Mouse (Mus musculus) intestine, postnatal 0 days (tissue): ENCODE measurements around the gene Usp19. TPM values are rescaled to one million over a fixed set of nuclear protein-coding genes. Genes with fewer than 3 reads are reported as not detected.

Source experiments
- ATAC-seq: fragments of 200-750 bp; cut with Nextera tagmentation; 2 replicates; pipeline ENCODE4 v1.8.0; 2017; ENCODE audit warnings: mild to moderate bottlenecking, moderate TSS enrichment, moderate library complexity
- H3K27ac ChIP-seq: fragments of 300-500 bp; sonication (generic); 2 replicates; pipeline ENCODE4 v1.5.1; 2014; ENCODE audit warnings: mild to moderate bottlenecking, low read depth, low read length, moderate library complexity
- H3K27me3 ChIP-seq: fragments of 300-500 bp; sonication (generic); replicated peaks from 2 replicates; pipeline ENCODE4 v1.6.1; 2014; ENCODE audit warnings: low read length, mixed read lengths; ENCODE audit not compliant: control insufficient read depth, insufficient read depth
- H3K36me3 ChIP-seq: fragments of 300-500 bp; sonication (generic); 2 replicates; pipeline ENCODE4 v1.6.1; 2014; ENCODE audit warnings: mild to moderate bottlenecking, moderate library complexity; ENCODE audit not compliant: control insufficient read depth, insufficient read depth
- H3K4me1 ChIP-seq: fragments of 300-500 bp; sonication (generic); replicated peaks from 2 replicates; pipeline ENCODE4 v1.6.1; 2014; ENCODE audit warnings: antibody characterized with exemption, low read length, mixed read lengths; ENCODE audit not compliant: control insufficient read depth, insufficient read depth
- H3K4me2 ChIP-seq: fragments of 300-500 bp; sonication (generic); replicated peaks from 2 replicates; pipeline ENCODE4 v1.6.1; 2014; ENCODE audit warnings: low read depth, mild to moderate bottlenecking, moderate library complexity
- H3K4me3 ChIP-seq: fragments of 300-500 bp; sonication (generic); 2 replicates; pipeline ENCODE4 v1.5.1; 2014; ENCODE audit warnings: low read depth, low read length
- H3K9ac ChIP-seq: fragments of 300-500 bp; sonication (generic); 2 replicates; pipeline ENCODE4 v1.6.1; 2014; ENCODE audit warnings: mild to moderate bottlenecking, low read depth, low read length
- H3K9me3 ChIP-seq: fragments of 300-500 bp; sonication (generic); 2 replicates; pipeline ENCODE4 v1.6.1; 2016; ENCODE audit warnings: mixed run types; ENCODE audit not compliant: control insufficient read depth
- CTCF ChIP-seq: sonication (generic); IDR thresholded peaks from 2 replicates; pipeline ENCODE4 v1.5.1; 2016; ENCODE audit warnings: low read depth, mild to moderate bottlenecking, control low read depth, antibody characterized with exemption, moderate library complexity
- WGBS: fragments of 180-500 bp; shearing (Covaris S2); extraction: QIAGEN DNeasy Blood & Tissue Kit; methylation state at CpG from one replicate; pipeline ENCODE4 v1.1.7; 2014; 5-methylcytosine and 5-hydroxymethylcytosine counted together
- polyA plus RNA-seq: library from polyadenylated mRNA; unstranded; fragments of >200 nt; fragmentation: Nextera tagmentation; extraction: Ambion mirVana; gene quantifications from 2 replicates; pipeline ENCODE4 v1.2.1, GENCODE M21; 2015

Gene Usp19
- polyA plus RNA-seq: 17.2 and 17.6 TPM in 2 replicates

DNA sequence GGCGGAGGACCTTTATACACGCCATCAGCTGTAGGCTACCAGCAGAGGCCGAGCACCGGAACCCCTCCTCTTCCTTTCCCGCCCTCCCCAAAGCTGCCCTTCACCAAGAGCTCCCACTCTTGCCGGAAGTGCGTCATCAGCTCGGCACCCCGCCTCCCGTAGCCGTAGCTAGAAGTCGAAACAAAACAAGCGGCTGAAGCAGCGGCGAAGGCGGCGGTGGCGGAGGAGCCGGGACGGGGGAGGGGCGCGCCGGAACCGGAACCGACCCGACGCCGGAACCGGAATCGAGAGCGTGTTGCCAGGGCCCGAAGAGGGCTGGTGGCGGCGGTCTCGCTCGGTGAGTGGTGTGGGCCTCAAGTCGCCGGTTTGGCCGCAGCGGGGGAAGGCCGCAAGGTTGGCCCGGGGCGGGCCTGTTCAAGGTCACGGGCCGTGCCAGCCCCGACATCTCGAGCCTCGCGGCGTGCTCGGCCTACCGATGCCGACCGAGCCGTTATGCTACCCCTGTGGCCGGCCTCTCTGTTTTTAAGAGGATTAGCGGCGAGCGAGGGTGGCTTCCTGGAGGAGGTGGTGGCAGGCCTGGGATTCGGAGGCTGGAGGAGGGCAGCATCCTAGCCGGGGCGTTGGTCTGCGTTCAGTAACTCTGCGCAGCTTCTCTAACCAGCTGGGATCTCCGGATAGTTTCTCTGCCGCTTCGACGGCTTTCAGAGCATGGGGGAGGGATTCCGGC, at the start of gene Usp19:
Usp19 (plus strand) TSS at position 44 of the 727 bp plus-strand sequence.
- Histone ChIP-seq H3K4me3 (peak within 1 kb of the TSS; percentile 67), H3K36me3 (peaks cover 61% of the 10 kb centered on the region), H3K9me3 (no peaks in the 10 kb centered on the region), H3K27me3 (no peaks in the 10 kb centered on the region), H3K27ac (peak within 1 kb of the TSS; percentile 92), H3K9ac (peak within 1 kb of the TSS; percentile 90), H3K4me2 (peak within 1 kb of the TSS; percentile 83), H3K4me1 (no peaks in the 10 kb centered on the region; the same call in 1 of the 2 replicates)
- 0 out of 2 replicates have a peak, but pooled peaks have one; percentile 2 for TF ChIP-seq CTCF
- WGBS: under 1% methylated on average over 65 of the region's 69 CpGs
- peak; percentile 93 for ATAC-seq

GRCm38 (mm10) chr9:108441236-108441919, 49.0 kb upstream of the Usp19 start:
- 80% methylated on average over 11 of the region's 11 CpGs for WGBS
- no peak for TF ChIP-seq CTCF
- no peaks in the 10 kb centered on the region for H3K9me3 ChIP-seq
- no peaks in the 10 kb centered on the region for H3K4me1 ChIP-seq
- H3K36me3 ChIP-seq: no peaks in the 10 kb centered on the region
- H3K27me3 ChIP-seq: no peaks in the 10 kb centered on the region
- no peak overlapping the region for H3K4me2 ChIP-seq
- no peak for ATAC-seq
- no peak overlapping the region for H3K9ac ChIP-seq
- no peak overlapping the region for H3K27ac ChIP-seq
- H3K4me3 ChIP-seq: no peak overlapping the region

GRCm38 (mm10) chr9:108445125-108445524, 45.3 kb upstream of the Usp19 start:
- Histone ChIP-seq H3K27me3 (no peaks in the 10 kb centered on the region), H3K9ac (no peak overlapping the region), H3K36me3 (no peaks in the 10 kb centered on the region; the same call in 1 of the 2 replicates), H3K4me1 (no peaks in the 10 kb centered on the region), H3K4me3 (no peak overlapping the region), H3K9me3 (no peaks in the 10 kb centered on the region), H3K4me2 (no peak overlapping the region), H3K27ac (no peak overlapping the region)
- WGBS: 69% methylated on average over 9 of the region's 9 CpGs
- TF ChIP-seq CTCF: no peak
- no peak for ATAC-seq

GRCm38 (mm10) chr9:108449860-108450259, 40.5 kb upstream of the Usp19 start:
- ATAC-seq: no peak
- no peaks in the 10 kb centered on the region for H3K27me3 ChIP-seq
- H3K36me3 ChIP-seq: no peaks in the 10 kb centered on the region; the same call in 1 of the 2 replicates
- H3K9me3 ChIP-seq: no peaks in the 10 kb centered on the region
- H3K4me2 ChIP-seq: no peak overlapping the region
- H3K4me3 ChIP-seq: no peak overlapping the region
- no peak overlapping the region for H3K27ac ChIP-seq
- H3K9ac ChIP-seq: no peak overlapping the region
- no peak for TF ChIP-seq CTCF
- H3K4me1 ChIP-seq: peaks cover 16% of the 10 kb centered on the region; the same call in 1 of the 2 replicates
- 67% methylated on average over 4 of the region's 4 CpGs for WGBS

- H3K4me3 ChIP-seq: no peak overlapping the region
- WGBS: 43% methylated on average over 21 of the region's 21 CpGs
- peak overlapping the region; percentile 15; the same call in 1 of the 2 replicates for H3K27ac ChIP-seq
Observed at GRCm38 (mm10) chr9:108450292-108451169, 39.9 kb upstream of the Usp19 start.

More at GRCm38 (mm10) chr9:108450292-108451169, 39.9 kb upstream of the Usp19 start:
- H3K4me2 ChIP-seq: peak overlapping the region; percentile 92
- no peak overlapping the region for H3K9ac ChIP-seq
- H3K27me3 ChIP-seq: no peaks in the 10 kb centered on the region
- ATAC-seq: peak; percentile 37; the same call in 1 of the 2 replicates
- no peaks in the 10 kb centered on the region for H3K9me3 ChIP-seq
- peaks cover 16% of the 10 kb centered on the region; the same call in 1 of the 2 replicates for H3K4me1 ChIP-seq
- H3K36me3 ChIP-seq: no peaks in the 10 kb centered on the region; the same call in 1 of the 2 replicates
- no peak for TF ChIP-seq CTCF
